Mouse (Mus musculus) forebrain, embryonic 11.5 days (tissue): ENCODE data around the gene Unc13d. TPM values are rescaled to one million over a fixed set of nuclear protein-coding genes. Genes with fewer than 3 reads are reported as not detected.
A peak's percentile ranks its signal among the peaks of the same experiment; 100 is the strongest.

ENCODE experiments used
- ATAC-seq: fragments of 200-750 bp; cut with Nextera tagmentation; replicated peaks from 2 replicates; pipeline ENCODE4 v1.8.0; 2017; ENCODE audit warnings: moderate TSS enrichment; ENCODE audit not compliant: low FRiP score
- DNase-seq: peaks from one replicate; pipeline ENCODE4 v3.0.0-alpha.2; 2017; ENCODE audit warnings: low spot score
- H3K27ac ChIP-seq: fragments of 300-500 bp; sonication (generic); 2 replicates; pipeline ENCODE4 v1.5.1; 2014; ENCODE audit warnings: low read depth, low read length
- H3K27me3 ChIP-seq: fragments of 300-500 bp; sonication (generic); 2 replicates; pipeline ENCODE4 v1.6.1; 2014; ENCODE audit warnings: mild to moderate bottlenecking, low read length, mixed read lengths; ENCODE audit not compliant: control insufficient read depth, insufficient read depth
- H3K36me3 ChIP-seq: fragments of 300-500 bp; sonication (generic); 2 replicates; pipeline ENCODE4 v1.6.1; 2014; ENCODE audit warnings: mild to moderate bottlenecking, low read length, moderate library complexity, mixed read lengths; ENCODE audit not compliant: control insufficient read depth, insufficient read depth
- H3K4me1 ChIP-seq: fragments of 300-500 bp; sonication (generic); replicated peaks from 2 replicates; pipeline ENCODE4 v1.6.1; 2014; ENCODE audit warnings: low read length, mixed read lengths; ENCODE audit not compliant: control insufficient read depth, insufficient read depth
- H3K4me2 ChIP-seq: fragments of 300-500 bp; sonication (generic); 2 replicates; pipeline ENCODE4 v1.6.1; 2014; ENCODE audit warnings: low read depth, mild to moderate bottlenecking, low read length, moderate library complexity, mixed read lengths; ENCODE audit not compliant: severe bottlenecking
- H3K4me3 ChIP-seq: fragments of 300-500 bp; sonication (generic); 2 replicates; pipeline ENCODE4 v1.5.1; 2014; ENCODE audit warnings: low read depth, low read length
- H3K9ac ChIP-seq: fragments of 300-500 bp; sonication (generic); 2 replicates; pipeline ENCODE4 v1.6.1; 2014; ENCODE audit warnings: low read length
- H3K9me3 ChIP-seq: fragments of 300-500 bp; sonication (generic); 2 replicates; pipeline ENCODE4 v1.6.1; 2016; ENCODE audit warnings: low read length, mixed read lengths; ENCODE audit not compliant: control insufficient read depth
- whole genome bisulfite sequencing: fragments of 180-500 bp; shearing (Covaris S2); extraction: QIAGEN DNeasy Blood & Tissue Kit; methylation state at CpG from one replicate; pipeline ENCODE4 v1.1.7; 2014; 5-methylcytosine and 5-hydroxymethylcytosine counted together
- polyA plus RNA-seq: library from polyadenylated mRNA; unstranded; fragments of >200 nt; fragmentation: Nextera tagmentation; extraction: Ambion mirVana; gene quantifications from 2 replicates; pipeline ENCODE4 v1.2.1, GENCODE M21; 2014

Unc13d gene
- polyA plus RNA-seq, 1 experiment from 2014 or later, result 2.2 TPM

DNA sequence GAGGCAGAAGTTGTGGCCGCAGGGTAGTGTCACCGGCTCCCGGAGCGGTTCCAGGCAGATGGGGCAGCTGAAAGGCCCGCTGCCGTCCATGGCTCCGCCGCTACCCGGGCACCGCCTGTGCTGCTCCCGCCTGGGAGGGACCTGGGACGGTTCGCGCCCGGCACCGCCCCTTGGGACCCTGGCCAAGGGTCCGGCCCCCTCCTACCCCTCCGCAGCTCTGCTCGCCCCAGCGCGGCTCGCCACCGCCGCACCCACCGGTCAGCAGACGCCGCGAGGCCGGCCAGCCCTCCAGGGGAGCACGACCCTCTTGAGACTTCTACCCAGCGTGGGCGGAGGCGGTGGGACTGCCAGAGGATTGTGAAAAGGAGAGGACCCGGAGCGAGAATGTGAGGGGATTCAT is 32.4 kb upstream of the Unc13d start:
- peaks cover 58% of the 10 kb centered on the region for H3K27me3 ChIP-seq
- ATAC-seq, result no peak
- no peaks in the 10 kb centered on the region for H3K9me3 ChIP-seq
- H3K27ac ChIP-seq, result no peak overlapping the region
- H3K4me1 ChIP-seq, result peaks cover 21% of the 10 kb centered on the region
- peak overlapping the region; percentile 18 for H3K4me3 ChIP-seq
- peak overlapping the region; percentile 34; the same call in 1 of the 2 replicates for H3K4me2 ChIP-seq
- H3K36me3 ChIP-seq, result no peaks in the 10 kb centered on the region
- no peak for DNase-seq
- no peak overlapping the region for H3K9ac ChIP-seq
- 2% methylated on average over 35 of the region's 35 CpGs for WGBS

DNA sequence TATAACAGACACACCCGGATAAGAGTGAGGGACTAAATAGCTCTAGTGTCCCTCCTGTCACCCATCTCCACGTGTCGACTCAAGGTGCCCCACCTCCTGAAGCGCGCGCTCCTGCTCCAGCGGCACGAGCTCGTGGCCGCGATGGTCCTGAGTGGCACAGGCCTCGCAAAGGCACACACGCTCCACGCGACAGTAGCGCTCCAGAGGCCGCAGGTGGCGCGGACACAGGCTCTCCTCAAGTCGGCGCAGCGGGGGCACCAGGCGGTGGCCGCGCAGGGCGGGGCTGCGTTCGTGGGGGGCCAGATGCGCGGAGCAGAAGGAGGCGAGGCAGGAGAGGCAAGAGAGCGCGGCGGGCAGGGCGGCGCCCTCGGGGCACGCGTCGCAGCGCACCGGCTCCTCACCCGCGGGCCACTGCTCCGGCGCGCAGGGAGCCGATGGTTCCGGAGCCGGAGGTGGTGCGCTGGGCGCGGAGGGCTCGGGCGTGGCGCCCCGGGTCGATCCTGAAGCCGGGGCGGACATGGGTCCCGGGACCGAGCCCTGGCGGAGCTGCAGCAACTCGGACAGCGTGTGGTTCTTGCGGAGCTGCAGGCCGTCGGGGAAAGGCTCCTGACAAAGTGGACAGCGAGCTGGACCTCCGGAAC is 31.8 kb upstream of the Unc13d start:
- H3K4me3 ChIP-seq, result peak overlapping the region; percentile 18
- WGBS, result 3% methylated on average over 70 of the region's 70 CpGs
- H3K27me3 ChIP-seq, result peaks cover 58% of the 10 kb centered on the region
- H3K4me1 ChIP-seq, result peaks cover 21% of the 10 kb centered on the region
- no peak overlapping the region for H3K9ac ChIP-seq
- ATAC-seq (no peak), DNase-seq (peak; percentile 63)
- no peaks in the 10 kb centered on the region for H3K36me3 ChIP-seq
- H3K27ac ChIP-seq, result no peak overlapping the region
- H3K9me3 ChIP-seq, result no peaks in the 10 kb centered on the region
- H3K4me2 ChIP-seq, result peak overlapping the region; percentile 34

DNA sequence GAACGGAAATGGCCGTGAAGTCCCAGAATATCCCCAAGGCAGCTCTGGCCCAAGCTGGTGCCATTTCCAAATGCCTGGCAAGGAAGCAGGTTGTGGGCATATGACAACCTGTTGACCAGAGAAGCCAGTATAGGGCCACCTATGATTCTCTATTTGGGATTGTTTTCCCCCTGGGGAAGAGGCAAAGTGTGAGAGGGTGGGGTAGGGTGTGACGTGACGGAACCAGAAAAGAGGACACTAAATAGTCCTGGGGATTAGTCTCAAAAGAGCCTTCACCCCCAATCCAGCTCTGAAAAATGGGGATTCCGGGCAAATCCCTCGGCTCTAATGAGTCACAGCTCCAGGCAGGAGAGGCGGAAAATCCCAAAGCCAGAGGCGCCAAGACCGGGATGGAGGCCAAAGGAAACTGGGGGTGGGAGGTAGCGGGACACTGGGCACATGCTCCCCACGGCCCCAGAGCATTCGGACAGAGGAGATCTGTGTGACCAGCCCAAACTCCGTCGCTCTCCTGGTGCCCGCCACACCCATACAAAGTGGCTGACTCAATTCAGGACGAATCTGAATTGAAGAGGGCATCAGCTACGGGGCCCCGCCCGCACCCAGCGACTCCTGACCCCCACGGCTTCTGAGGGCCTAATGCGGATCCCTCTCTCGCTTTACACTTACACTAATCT is 30.8 kb upstream of the Unc13d start:
- no peak overlapping the region for H3K27ac ChIP-seq
- H3K9me3 ChIP-seq, result no peaks in the 10 kb centered on the region
- peaks cover 58% of the 10 kb centered on the region for H3K27me3 ChIP-seq
- 3% methylated on average over 23 of the region's 23 CpGs for WGBS
- peaks cover 28% of the 10 kb centered on the region for H3K4me1 ChIP-seq
- H3K4me2 ChIP-seq, result no peak overlapping the region
- no peaks in the 10 kb centered on the region for H3K36me3 ChIP-seq
- peak; percentile 56 for DNase-seq
- H3K9ac ChIP-seq, result no peak overlapping the region; the same call in 1 of the 2 replicates
- H3K4me3 ChIP-seq, result no peak overlapping the region
- ATAC-seq, result no peak

GRCm38 (mm10) chr11:116107777-116108285 is 30.1 kb upstream of the Unc13d start:
- Histone ChIP-seq H3K9me3 (no peaks in the 10 kb centered on the region), H3K9ac (no peak overlapping the region), H3K4me1 (peaks cover 29% of the 10 kb centered on the region), H3K4me2 (no peak overlapping the region), H3K36me3 (no peaks in the 10 kb centered on the region), H3K4me3 (no peak overlapping the region), H3K27me3 (peaks cover 58% of the 10 kb centered on the region), H3K27ac (no peak overlapping the region)
- 7% methylated on average over 19 of the region's 19 CpGs for WGBS
- DNase-seq, result peak; percentile 55
- ATAC-seq, result no peak

DNA sequence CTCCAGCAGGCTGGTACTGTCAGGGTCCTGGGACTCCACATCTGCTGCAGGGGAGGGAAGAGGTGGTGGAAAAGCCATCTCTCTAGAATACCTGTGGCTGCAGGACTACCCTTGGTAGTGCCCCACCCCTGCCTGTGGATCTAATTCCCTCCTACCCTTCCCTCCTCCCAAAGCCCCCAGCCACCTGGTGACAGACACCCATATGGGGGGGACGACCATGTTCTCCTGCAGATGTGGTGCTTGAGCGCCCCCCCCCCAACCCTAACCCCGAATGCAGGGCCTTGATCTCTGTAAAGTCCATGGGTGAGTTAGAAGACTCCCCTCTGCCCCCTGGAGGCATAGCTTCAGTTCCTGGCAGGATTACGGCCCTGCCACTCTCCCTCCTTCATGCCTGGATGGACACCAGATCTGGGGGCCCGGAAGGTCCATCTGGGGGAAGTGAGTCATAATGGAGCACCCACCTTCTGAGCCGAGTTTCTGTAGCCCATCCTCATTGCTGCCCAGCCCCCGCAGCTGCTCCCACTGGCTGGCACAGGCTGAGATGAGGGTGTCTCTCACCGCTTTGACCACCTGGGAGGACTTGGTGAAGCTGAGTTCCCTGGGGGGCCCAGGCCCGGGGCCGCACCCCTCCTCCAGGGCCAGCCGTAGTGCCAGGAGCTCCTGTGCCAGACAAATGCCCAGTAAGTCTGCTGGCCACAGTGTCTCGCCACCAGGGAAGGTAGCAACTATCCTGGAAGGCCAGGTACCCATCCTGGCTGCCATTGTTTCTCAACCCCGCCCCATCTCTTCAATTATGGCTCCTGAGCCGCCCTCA is 29.4 kb upstream of the Unc13d start:
- no peaks in the 10 kb centered on the region for H3K36me3 ChIP-seq
- no peak overlapping the region for H3K4me2 ChIP-seq
- no peak overlapping the region for H3K4me3 ChIP-seq
- 14% methylated on average over 14 of the region's 14 CpGs for WGBS
- no peaks in the 10 kb centered on the region for H3K9me3 ChIP-seq
- peaks cover 32% of the 10 kb centered on the region for H3K4me1 ChIP-seq
- peak; percentile 54 for DNase-seq
- peaks cover 58% of the 10 kb centered on the region for H3K27me3 ChIP-seq
- no peak for ATAC-seq
- H3K9ac ChIP-seq, result no peak overlapping the region
- H3K27ac ChIP-seq, result no peak overlapping the region

GRCm38 (mm10) chr11:116106154-116106962 is 28.6 kb upstream of the Unc13d start:
- WGBS, result 21% methylated on average over 32 of the region's 32 CpGs
- peaks cover 39% of the 10 kb centered on the region for H3K4me1 ChIP-seq
- H3K9ac ChIP-seq, result 0 out of 2 replicates have a peak overlapping the region, but pooled peaks have one; percentile 2
- no peaks in the 10 kb centered on the region for H3K9me3 ChIP-seq
- H3K27ac ChIP-seq, result no peak overlapping the region
- ATAC-seq, result peak; percentile 47; the same call in 1 of the 2 replicates
- 0 out of 2 replicates have a peak overlapping the region, but pooled peaks have one; percentile 6 for H3K4me3 ChIP-seq
- H3K4me2 ChIP-seq, result peak overlapping the region; percentile 29; the same call in 1 of the 2 replicates
- H3K27me3 ChIP-seq, result peaks cover 54% of the 10 kb centered on the region
- peak; percentile 77 for DNase-seq
- no peaks in the 10 kb centered on the region for H3K36me3 ChIP-seq

DNA sequence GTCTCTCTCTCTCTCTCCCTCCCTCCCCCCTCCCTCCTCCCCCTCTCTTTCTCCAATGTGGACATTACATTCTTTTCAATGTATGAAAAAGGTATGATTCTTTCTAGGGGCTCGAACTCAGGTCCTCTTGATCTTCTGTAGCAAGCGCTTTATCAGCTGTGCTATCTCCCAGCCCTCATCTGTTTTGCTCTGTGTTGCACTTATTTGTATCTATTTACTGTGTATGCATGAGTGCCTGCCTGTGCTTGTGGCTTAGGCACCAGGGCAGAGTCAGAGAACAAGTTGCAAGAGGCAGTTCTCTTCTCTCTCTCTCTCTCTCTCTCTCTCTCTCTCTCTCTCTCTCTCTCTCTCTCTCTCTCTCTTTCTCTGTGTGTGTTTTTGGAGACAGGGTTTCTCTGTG is 27.3 kb upstream of the Unc13d start:
- Histone ChIP-seq H3K36me3 (no peaks in the 10 kb centered on the region), H3K4me2 (no peak overlapping the region), H3K9ac (no peak overlapping the region), H3K27me3 (peaks cover 41% of the 10 kb centered on the region), H3K4me3 (no peak overlapping the region), H3K4me1 (peaks cover 39% of the 10 kb centered on the region), H3K9me3 (no peaks in the 10 kb centered on the region), H3K27ac (no peak overlapping the region)
- no peak for DNase-seq
- WGBS, result 93% methylated on average over 2 of the region's 2 CpGs
- ATAC-seq, result no peak
